Comparison of ENCODE assay signal across 11 mouse cellular contexts in the genomic region with DNA sequence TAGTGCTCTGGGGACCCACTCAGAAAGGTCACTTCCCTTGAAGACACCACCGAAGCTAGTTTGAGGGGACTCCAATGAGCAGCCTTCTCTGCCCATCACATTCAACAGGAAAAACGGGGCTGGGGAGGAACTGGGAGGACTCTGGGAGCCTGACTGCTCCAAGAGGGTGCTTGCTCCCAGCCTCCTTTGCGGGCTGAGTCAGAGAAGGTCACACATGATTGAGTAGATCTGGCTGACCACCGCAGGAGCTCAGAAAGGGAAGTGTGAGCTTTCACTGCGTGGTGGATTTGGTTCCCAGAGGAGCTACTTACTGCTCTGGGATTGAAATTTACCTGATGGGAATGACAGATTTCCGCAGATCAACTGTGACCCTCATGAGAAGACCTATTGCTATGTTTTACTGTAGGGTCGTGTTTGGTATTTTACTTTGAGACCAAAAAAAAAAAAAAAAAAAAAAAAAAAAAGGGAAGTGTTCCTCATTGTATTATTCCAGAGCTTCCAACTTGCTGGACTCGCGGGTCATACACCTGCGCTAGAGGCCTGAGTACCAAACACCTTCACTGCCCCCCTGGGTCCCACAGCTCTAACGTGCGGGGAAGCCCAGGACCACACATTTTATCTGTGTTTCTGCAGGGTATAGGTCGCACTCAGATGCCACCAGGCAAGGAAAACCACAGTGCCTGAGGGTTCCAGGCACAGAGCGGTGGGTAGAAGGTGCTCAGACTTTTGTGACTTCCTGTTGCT. TPM values are rescaled to one million over a fixed set of nuclear protein-coding genes. Genes with fewer than 3 reads are reported as not detected.
DNase-seq lines count a peak whose midpoint lies in the region; ATAC-seq and TF ChIP-seq lines count a peak whose summit lies in the region.
"Had no signal": no experiment of that assay in that cellular context is flagged by ENCODE, and none has a peak within 500 bp of the region (broad histone marks: within the 10 kb centered on the region; RNA-seq: fewer than 3 reads in every experiment).

No protein-coding gene starts in this region.

- H3K4me2 ChIP-seq in forebrain, embryonic 11.5 days (ENCODE audit: low read depth, low read length, severe bottlenecking) = no peak overlapping the region
- H3K4me2 ChIP-seq: forebrain, embryonic 12.5 days; limb, embryonic 15.5 days; neural tube, embryonic 12.5 days had no signal

- no peak overlapping the region for H3K4me3 ChIP-seq in layer of hippocampus, adult 2 months
- no peak overlapping the region for H3K4me3 ChIP-seq in forebrain, embryonic 11.5 days (ENCODE audit: low read depth, low read length)
- H3K4me3 ChIP-seq: forebrain, embryonic 12.5 days; limb, embryonic 15.5 days; neural tube, embryonic 12.5 days had no signal

- WGBS in forebrain, embryonic 11.5 days = 84% methylated on average over 14 of the region's 14 CpGs

- H3K4me1 ChIP-seq in forebrain, embryonic 11.5 days (replicated peaks; ENCODE audit: control insufficient read depth, insufficient read depth, low read length) = peaks cover 4% of the 10 kb centered on the region; the same call in 1 of the 2 replicates

- no peak for ATAC-seq in forebrain, embryonic 11.5 days (replicated peaks; ENCODE audit: low FRiP score)

- H3K36me3 ChIP-seq in forebrain, embryonic 11.5 days (ENCODE audit: control insufficient read depth, insufficient read depth, low read length) = no peaks in the 10 kb centered on the region
- H3K36me3 ChIP-seq: forebrain, embryonic 12.5 days; limb, embryonic 15.5 days; neural tube, embryonic 12.5 days had no signal

- no peaks in the 10 kb centered on the region for H3K27me3 ChIP-seq in forebrain, embryonic 11.5 days (ENCODE audit: control insufficient read depth, insufficient read depth, low read length)
- H3K27me3 ChIP-seq: neural tube, embryonic 12.5 days had no signal

- no peak overlapping the region for H3K9ac ChIP-seq in forebrain, embryonic 11.5 days (ENCODE audit: low read length)
- H3K9ac ChIP-seq: forebrain, embryonic 12.5 days; limb, embryonic 15.5 days; neural tube, embryonic 12.5 days had no signal

- no peaks in the 10 kb centered on the region for H3K9me3 ChIP-seq in forebrain, embryonic 11.5 days (ENCODE audit: control insufficient read depth, low read length)
- H3K9me3 ChIP-seq: forebrain, embryonic 12.5 days; limb, embryonic 15.5 days; neural tube, embryonic 12.5 days had no signal

- H3K27ac ChIP-seq in layer of hippocampus, adult 2 months = no peak overlapping the region
- H3K27ac ChIP-seq in forebrain, embryonic 11.5 days (ENCODE audit: low read depth, low read length) = no peak overlapping the region
- H3K27ac ChIP-seq: forebrain, embryonic 12.5 days; limb, embryonic 15.5 days; neural tube, embryonic 12.5 days had no signal

- TF ChIP-seq CTCF in layer of hippocampus, adult 2 months (conservative IDR thresholded peaks at IDR 0.05) = no peak

- DNase-seq in adrenal gland, adult 2 months = peak; percentile 86
- DNase-seq in adrenal gland, postnatal 4 days (ENCODE audit: low spot score in 2 of 2) = no peak
- peak; percentile 29 for DNase-seq in Muller cell, postnatal 12 days (ENCODE audit: inconsistent ontology term)
- peak; percentile 29 for DNase-seq in heart, postnatal 4 days
- peak; percentile 42 to 51 for DNase-seq in monocyte, adult 2 months (ENCODE audit: low read depth in 1 of 2, low spot score in 2 of 2)
- DNase-seq in layer of hippocampus, adult 2 months (ENCODE audit: low spot score in 2 of 2) = no peak
- no peak for DNase-seq in right cerebral cortex, adult 18-20 months
- no peak for DNase-seq in forebrain, embryonic 11.5 days (ENCODE audit: low spot score)

RNA-seq across cellular contexts. Expression of gene Mab21l3, which starts 48.7 kb away (rescaled TPM):
- 1 to 10 TPM in 1 of 2 experiments, under 1 TPM in 1; 0.23 to 1.2 TPM for total RNA-seq in adrenal gland, adult 2 months (2021)
- 0.33 and 0.42 TPM in 2 replicates for polyA plus RNA-seq in adrenal gland, adult 2 months (2012; rRNA removed)
- total RNA-seq in adrenal gland, postnatal 4 days (2021) = 1 to 10 TPM; 1.0 to 1.1 TPM
- under 1 TPM; 0.25 to 0.26 TPM for total RNA-seq in heart, postnatal 4 days (2021)
- under 1 TPM in 1 of 2 experiments, not detected in 1; 0.22 TPM for total RNA-seq in layer of hippocampus, adult 2 months (2021)
- polyA plus RNA-seq in forebrain, embryonic 11.5 days (2014; fragmentation: Nextera tagmentation; extraction: Ambion mirVana) = 0.92 and 1.2 TPM in 2 replicates

Comparison
In these comparisons a context has a peak if more than half of its experiments do, and no peak if none do; other contexts are left out.
1. DNase-seq: peak in adrenal gland, adult 2 months (single experiment), Muller cell, postnatal 12 days (single experiment), heart, postnatal 4 days (single experiment) and monocyte, adult 2 months (2 of 2); none in adrenal gland, postnatal 4 days (0 of 2), layer of hippocampus, adult 2 months (0 of 2), right cerebral cortex, adult 18-20 months (single experiment) and forebrain, embryonic 11.5 days (single experiment).